Mouse (Mus musculus) MEL (cell line): Measurements from ENCODE around the gene Gpr55.

Experiments used
- CHD2 ChIP-seq: IDR thresholded peaks from 2 replicates; pipeline ENCODE4 v1.6.1; 2011; ENCODE audit warnings: low read length, improper control_type of control experiment
- CTCF ChIP-seq, 3 experiments: IDR thresholded peaks in 2 of 3; conservative IDR thresholded peaks in 1 of 3; 2 replicates each; pipeline ENCODE4 v1.5.1; 2011 to 2012; ENCODE audit warnings: low read length in 3 of 3, low read depth in 2 of 3, mild to moderate bottlenecking in 2 of 3, improper control_type of control experiment in 1 of 3, inconsistent platforms in 1 of 3, mixed read lengths in 1 of 3, moderate library complexity in 1 of 3; ENCODE audit not compliant: control insufficient read depth in 1 of 3, insufficient read depth in 1 of 3, poor library complexity in 1 of 3, severe bottlenecking in 1 of 3
- ELF1 ChIP-seq: IDR thresholded peaks from 2 replicates; pipeline ENCODE4 v1.6.1; 2014; ENCODE audit warnings: low read depth, mild to moderate bottlenecking, inconsistent platforms, low read length, improper control_type of control experiment, moderate library complexity
- GATA1 ChIP-seq: IDR thresholded peaks from 2 replicates; pipeline ENCODE4 v1.6.1; 2011; ENCODE audit warnings: low read depth, low read length, improper control_type of control experiment
- MAZ ChIP-seq: IDR thresholded peaks from 2 replicates; pipeline ENCODE4 v1.6.1; 2012; ENCODE audit warnings: low read depth, mild to moderate bottlenecking, inconsistent platforms, low read length, improper control_type of control experiment
- MYC ChIP-seq: IDR thresholded peaks from 2 replicates; pipeline ENCODE4 v1.6.1; 2011; ENCODE audit warnings: low read depth, mild to moderate bottlenecking, low read length, improper control_type of control experiment, moderate library complexity
- POLR2A ChIP-seq, 2 experiments: IDR thresholded peaks; 2 replicates each; pipeline ENCODE4 v1.6.1; 2011 to 2012; ENCODE audit warnings: low read length in 2 of 2, mild to moderate bottlenecking in 2 of 2, control low read depth in 1 of 2, improper control_type of control experiment in 1 of 2, low read depth in 1 of 2, moderate library complexity in 1 of 2; ENCODE audit not compliant: control insufficient read depth in 1 of 2, insufficient read depth in 1 of 2, poor library complexity in 1 of 2
- TAL1 ChIP-seq: IDR thresholded peaks from 2 replicates; pipeline ENCODE4 v1.6.1; 2012; ENCODE audit warnings: mild to moderate bottlenecking, inconsistent platforms, low read length, moderate library complexity, mixed read lengths

GRCm38 (mm10) chr1:85937323-85937722 is 23.5 kb downstream of the Gpr55 start:
- TF ChIP-seq MAZ (no peak), CTCF (IDR thresholded peaks at IDR 0.05 in 2 of 3, conservative IDR thresholded peaks at IDR 0.05 in 1 of 3; ENCODE audit: control insufficient read depth in 1 of 3, insufficient read depth in 1 of 3, low read depth in 2 of 3, low read length in 3 of 3, poor library complexity in 1 of 3, severe bottlenecking in 1 of 3) (no peak), POLR2A (IDR thresholded peaks at IDR 0.05; ENCODE audit: control insufficient read depth in 1 of 2, insufficient read depth in 1 of 2, low read depth in 1 of 2, low read length in 2 of 2, poor library complexity in 1 of 2) (no peak), ELF1 (no peak), TAL1 (no peak), CHD2 (no peak), GATA1 (no peak), MYC (no peak)
